Mouse (Mus musculus) embryonic fibroblast, embryonic 13.5 days (primary cell): ENCODE measurements at regions not wholly inside any gene's neighbourhood (a gene's known extent, or its start where the extent isn't known, plus 50 kb on each side); places are given as distances from the start of the nearest gene placed in this dataset.

Experiments used
- CTCF ChIP-seq: IDR thresholded peaks from 2 replicates; pipeline ENCODE4 v1.5.1; 2011; ENCODE audit warnings: mild to moderate bottlenecking, control low read depth, low read length, moderate library complexity, borderline replicate concordance; ENCODE audit not compliant: insufficient read depth
- POLR2A ChIP-seq: IDR thresholded peaks from 2 replicates; pipeline ENCODE4 v1.6.1; 2011; ENCODE audit warnings: low read depth, mild to moderate bottlenecking, control low read depth, low read length, moderate library complexity

DNA sequence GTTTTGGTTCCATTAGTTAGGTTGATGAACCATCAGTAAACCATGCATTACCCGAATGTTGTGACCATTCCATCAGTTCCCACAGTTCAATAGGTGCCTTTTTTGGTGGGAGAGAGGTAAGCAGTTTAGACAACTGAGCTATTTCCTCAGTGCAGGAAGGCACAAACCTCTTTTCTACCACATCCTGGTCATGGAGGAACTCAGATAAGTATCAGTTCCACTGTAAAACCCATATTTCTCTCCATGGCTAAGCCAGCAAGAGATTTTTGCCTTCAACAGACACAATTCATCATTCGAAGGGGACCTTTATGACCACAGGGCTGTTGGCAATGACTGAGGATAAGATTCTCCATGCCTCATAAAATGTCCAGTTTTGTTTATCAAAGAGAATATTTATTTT lies 92.3 kb upstream of the Gm28710 start:
- TF ChIP-seq CTCF (no peak), POLR2A (no peak)
